Mouse (Mus musculus) neural tube, embryonic 14.5 days (tissue): ENCODE data around the gene Olfr1467. TPM values are rescaled to one million over a fixed set of nuclear protein-coding genes. Genes with fewer than 3 reads are reported as not detected.

ENCODE experiments used
- ATAC-seq: fragments of 200-750 bp; cut with Nextera tagmentation; 2 replicates; pipeline ENCODE4 v1.8.0; 2017; ENCODE audit warnings: low read depth, mild to moderate bottlenecking, moderate TSS enrichment, moderate library complexity
- H3K27ac ChIP-seq: fragments of 300-500 bp; sonication (generic); 2 replicates; pipeline ENCODE4 v1.5.1; 2014; ENCODE audit warnings: low read depth, mild to moderate bottlenecking, control low read depth, low read length, moderate library complexity, mixed read lengths
- H3K27me3 ChIP-seq: fragments of 300-500 bp; sonication (generic); 2 replicates; pipeline ENCODE4 v1.6.1; 2014; ENCODE audit warnings: low read length; ENCODE audit not compliant: control insufficient read depth, insufficient read depth
- H3K36me3 ChIP-seq: fragments of 300-500 bp; sonication (generic); 2 replicates; pipeline ENCODE4 v1.6.1; 2014; ENCODE audit warnings: low read length, mixed read lengths; ENCODE audit not compliant: control insufficient read depth, insufficient read depth
- H3K4me1 ChIP-seq: fragments of 300-500 bp; sonication (generic); 2 replicates; pipeline ENCODE4 v1.6.1; 2014; ENCODE audit warnings: low read length; ENCODE audit not compliant: control insufficient read depth, insufficient read depth
- H3K4me2 ChIP-seq: fragments of 300-500 bp; sonication (generic); 2 replicates; pipeline ENCODE4 v1.6.1; 2014; ENCODE audit warnings: mild to moderate bottlenecking, low read depth, low read length, control low read depth
- H3K4me3 ChIP-seq: fragments of 300-500 bp; sonication (generic); 2 replicates; pipeline ENCODE4 v1.5.1; 2014; ENCODE audit warnings: low read depth, low read length, control low read depth, mixed read lengths
- H3K9ac ChIP-seq: fragments of 300-500 bp; sonication (generic); replicated peaks from 2 replicates; pipeline ENCODE4 v1.6.1; 2014; ENCODE audit warnings: low read depth, mild to moderate bottlenecking, control low read depth, low read length, mixed read lengths
- H3K9me3 ChIP-seq: fragments of 300-500 bp; sonication (generic); 2 replicates; pipeline ENCODE4 v1.6.1; 2016; ENCODE audit warnings: low read length; ENCODE audit not compliant: control insufficient read depth
- WGBS: fragments of 180-500 bp; shearing (Covaris S2); extraction: QIAGEN DNeasy Blood & Tissue Kit; methylation state at CpG from one replicate; pipeline ENCODE4 v1.1.7; 2014; 5-methylcytosine and 5-hydroxymethylcytosine counted together
- polyA plus RNA-seq: library from polyadenylated mRNA; unstranded; fragments of >200 nt; fragmentation: Nextera tagmentation; extraction: Ambion mirVana; gene quantifications from 2 replicates; pipeline ENCODE4 v1.2.1, GENCODE M21; 2014

Gene Olfr1467
- not detected in 2 replicates for polyA plus RNA-seq

DNA sequence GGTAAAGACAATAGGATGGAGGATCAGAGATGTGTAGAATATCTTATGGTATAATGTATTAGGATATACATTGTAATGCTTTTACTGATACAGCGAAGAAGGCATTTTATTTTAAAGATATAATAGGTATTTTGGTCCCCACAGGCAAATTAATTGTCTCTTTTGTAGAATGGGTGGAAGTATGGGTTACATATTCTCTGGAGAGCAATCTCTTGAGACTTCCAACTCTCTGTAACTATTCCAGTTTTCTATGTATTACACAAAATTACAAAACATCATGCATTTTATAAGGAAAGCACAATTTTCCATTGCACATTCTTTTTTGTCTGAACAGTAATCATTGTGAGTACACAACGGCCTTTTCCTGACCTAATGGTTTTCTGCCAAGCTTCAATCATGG, at the start of gene Olfr1467:
TSS of gene Olfr1467 (plus strand) at position 301 of the 400 bp plus-strand sequence.
- Histone ChIP-seq H3K4me3 (no peak within 1 kb of the TSS), H3K4me1 (no peaks in the 10 kb centered on the region), H3K36me3 (no peaks in the 10 kb centered on the region), H3K27ac (no peak within 1 kb of the TSS), H3K9me3 (0 out of 2 replicates have a peak, but pooled peaks cover 3% of the 10 kb centered on the region), H3K9ac (no peak within 1 kb of the TSS), H3K4me2 (no peak within 1 kb of the TSS), H3K27me3 (no peaks in the 10 kb centered on the region)
- no peak for ATAC-seq
- WGBS, result 81% methylated on average over 2 of the region's 2 CpGs

- Histone ChIP-seq H3K36me3 (no peaks in the 10 kb centered on the region), H3K4me1 (no peaks in the 10 kb centered on the region), H3K4me2 (no peak within 1 kb of the TSS), H3K9me3 (no peaks in the 10 kb centered on the region; the same call in 1 of the 2 replicates), H3K9ac (no peak within 1 kb of the TSS), H3K27me3 (no peaks in the 10 kb centered on the region), H3K4me3 (no peak within 1 kb of the TSS), H3K27ac (no peak within 1 kb of the TSS)
- ATAC-seq, result no peak
Observed at GRCm38 (mm10) chr19:13315441-13315840, 46.6 kb upstream of the Olfr1467 start, which contains the start of gene Olfr1465. Gene Olfr1465 (minus strand): TSS chr19:13315541.

DNA sequence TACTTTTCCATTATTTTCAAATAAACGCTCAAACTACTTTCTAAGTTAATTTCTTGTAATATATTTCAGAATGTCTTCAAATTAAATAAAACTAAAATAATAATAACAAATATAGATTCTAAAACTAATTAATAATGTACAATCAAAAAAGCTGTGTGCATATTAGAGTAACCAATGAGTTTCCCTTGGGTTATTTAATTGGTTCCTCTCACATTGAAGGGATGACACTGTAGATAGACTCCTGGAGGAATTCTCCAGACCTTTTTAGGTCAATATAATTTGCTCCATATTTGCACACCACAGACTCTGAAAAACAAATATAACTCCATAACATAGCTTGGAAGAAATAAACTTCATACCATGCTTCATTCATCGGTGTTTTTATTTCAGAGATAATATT, 23.5 kb upstream of the Olfr1467 start, which contains the start of gene Olfr1466:
TSS of gene Olfr1466 (plus strand) at position 301 of the 400 bp plus-strand sequence.
- H3K36me3 ChIP-seq, result no peaks in the 10 kb centered on the region
- ATAC-seq, result no peak
- peaks cover 2% of the 10 kb centered on the region; the same call in 1 of the 2 replicates for H3K9me3 ChIP-seq
- WGBS, result 95% methylated on average over 2 of the region's 2 CpGs
- H3K27ac ChIP-seq, result no peak within 1 kb of the TSS
- H3K9ac ChIP-seq, result no peak within 1 kb of the TSS
- no peaks in the 10 kb centered on the region for H3K4me1 ChIP-seq
- H3K4me2 ChIP-seq, result no peak within 1 kb of the TSS
- H3K27me3 ChIP-seq, result no peaks in the 10 kb centered on the region
- H3K4me3 ChIP-seq, result no peak within 1 kb of the TSS

DNA sequence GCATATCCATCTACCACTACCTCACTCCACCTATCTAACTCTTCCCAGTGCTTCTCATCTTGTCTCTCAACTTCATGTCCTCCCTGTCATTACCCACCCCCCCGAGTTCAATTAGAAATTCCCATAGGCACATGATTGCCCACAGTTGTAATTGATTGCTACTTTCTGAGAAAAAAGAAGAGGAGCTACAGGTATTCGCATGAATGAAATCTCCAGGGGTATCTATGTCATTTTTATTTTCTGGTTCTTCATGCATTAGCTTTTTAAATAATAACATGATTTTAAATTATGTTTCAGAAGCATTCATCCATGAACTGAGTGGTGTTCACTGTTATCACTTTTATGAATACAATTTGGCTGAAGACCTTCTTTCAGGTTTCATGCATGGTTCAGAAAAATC, 45.5 kb downstream of the Olfr1467 start, which contains the start of gene Olfr1469:
TSS of gene Olfr1469 (plus strand) at position 301 of the 400 bp plus-strand sequence.
- ATAC-seq, result no peak
- Histone ChIP-seq H3K4me1 (no peaks in the 10 kb centered on the region), H3K36me3 (no peaks in the 10 kb centered on the region), H3K27ac (no peak within 1 kb of the TSS), H3K4me3 (no peak within 1 kb of the TSS), H3K9me3 (peaks cover 4% of the 10 kb centered on the region; the same call in 1 of the 2 replicates), H3K4me2 (no peak within 1 kb of the TSS), H3K9ac (no peak within 1 kb of the TSS), H3K27me3 (no peaks in the 10 kb centered on the region)
- WGBS, result 80% methylated on average over 2 of the region's 2 CpGs

Other genes starting within 250 kb of the Olfr1467 start
- gene Olfr1459, start 212.7 kb upstream of the Olfr1467 start, polyA plus RNA-seq, result not detected in 2 replicates
- not detected in 2 replicates for gene Olfr1461, start 199.2 kb upstream of the Olfr1467 start, polyA plus RNA-seq
- not detected in 2 replicates for gene Olfr1462, start 176.5 kb upstream of the Olfr1467 start, polyA plus RNA-seq
- not detected in 2 replicates for gene Olfr1463, start 130.9 kb upstream of the Olfr1467 start, polyA plus RNA-seq
- not detected in 2 replicates for gene Olfr1465, start 46.7 kb upstream of the Olfr1467 start, polyA plus RNA-seq
- gene Olfr1466, start 23.4 kb upstream of the Olfr1467 start, polyA plus RNA-seq, result not detected in 2 replicates
- gene Olfr1469, start 45.6 kb downstream of the Olfr1467 start, polyA plus RNA-seq, result not detected in 2 replicates
- gene Olfr1471, start 81.2 kb downstream of the Olfr1467 start, polyA plus RNA-seq, result not detected in 2 replicates
- not detected in 2 replicates for gene Olfr1472, start 93.8 kb downstream of the Olfr1467 start, polyA plus RNA-seq
- not detected in 2 replicates for gene Olfr1474, start 107.3 kb downstream of the Olfr1467 start, polyA plus RNA-seq
- not detected in 2 replicates for gene Olfr1475, start 118.0 kb downstream of the Olfr1467 start, polyA plus RNA-seq
- not detected in 2 replicates for gene Olfr1477, start 138.3 kb downstream of the Olfr1467 start, polyA plus RNA-seq
- gene Olfr1480, start 165.7 kb downstream of the Olfr1467 start, polyA plus RNA-seq, result not detected in 2 replicates
- gene Olfr1484, start 221.3 kb downstream of the Olfr1467 start, polyA plus RNA-seq, result not detected in 2 replicates